Mouse (Mus musculus) spleen, adult 2 months (tissue): Measurements from ENCODE around the gene Kera. TPM values are rescaled to one million over a fixed set of nuclear protein-coding genes. Genes with fewer than 3 reads are reported as not detected.

Experiments used
- DNase-seq, 2 experiments: peaks; one replicate each; pipeline versions ENCODE4 v3.0.0 to v3.0.0-alpha.2; 2012 to 2021; ENCODE audit warnings: low spot score in 2 of 2, low read depth in 1 of 2
- H3K27ac ChIP-seq: fragments of 200-500 bp; 2 replicates; pipeline ENCODE4 v1.5.1; 2012; ENCODE audit warnings: low read length, inconsistent platforms; ENCODE audit not compliant: insufficient read depth
- H3K27me3 ChIP-seq: fragments of 200-500 bp; 2 replicates; pipeline ENCODE4 v1.6.1; 2012; ENCODE audit warnings: mild to moderate bottlenecking, moderate library complexity, low read length, inconsistent platforms; ENCODE audit not compliant: control insufficient read depth, insufficient read depth
- H3K36me3 ChIP-seq: fragments of 200-500 bp; 2 replicates; pipeline ENCODE4 v1.6.1; 2012; ENCODE audit warnings: mild to moderate bottlenecking, low read length, inconsistent platforms; ENCODE audit not compliant: control insufficient read depth, insufficient read depth
- H3K4me1 ChIP-seq: fragments of 200-500 bp; 2 replicates; pipeline ENCODE4 v1.6.1; 2011; ENCODE audit warnings: inconsistent platforms; ENCODE audit not compliant: control insufficient read depth, insufficient read depth, insufficient read length
- H3K4me3 ChIP-seq: fragments of 200-500 bp; 2 replicates; pipeline ENCODE4 v1.5.1; 2011; ENCODE audit warnings: mild to moderate bottlenecking, inconsistent platforms; ENCODE audit not compliant: insufficient read depth, insufficient read length; ENCODE audit errors: extremely low read depth
- CTCF ChIP-seq: fragments of 200-500 bp; IDR thresholded peaks from 2 replicates; pipeline ENCODE4 v1.5.1; 2011; ENCODE audit warnings: mild to moderate bottlenecking, inconsistent platforms; ENCODE audit not compliant: insufficient read depth, insufficient read length, insufficient replicate concordance; ENCODE audit errors: extremely low read depth
- POLR2A ChIP-seq: fragments of 200-500 bp; IDR thresholded peaks from 2 replicates; pipeline ENCODE4 v1.6.1; 2011; ENCODE audit warnings: low read depth, low read length, inconsistent platforms
- WGBS: fragments of 180-500 bp; shearing (Covaris S2); methylation state at CpG from one replicate; pipeline ENCODE4 v1.1.7; 2018; 5-methylcytosine and 5-hydroxymethylcytosine counted together
- polyA plus RNA-seq: library from polyadenylated mRNA; depleted of rRNA; stranded (reverse); fragments of >200 nt; gene quantifications from 2 replicates; pipeline ENCODE4 v1.2.3, GENCODE M21; 2012

The Kera gene
- polyA plus RNA-seq, 1 experiment: not detected

GRCm38 (mm10) chr10:97624381-97624780, 17.7 kb downstream of the Kera start:
- WGBS: 81% methylated on average over 2 of the region's 2 CpGs

DNA sequence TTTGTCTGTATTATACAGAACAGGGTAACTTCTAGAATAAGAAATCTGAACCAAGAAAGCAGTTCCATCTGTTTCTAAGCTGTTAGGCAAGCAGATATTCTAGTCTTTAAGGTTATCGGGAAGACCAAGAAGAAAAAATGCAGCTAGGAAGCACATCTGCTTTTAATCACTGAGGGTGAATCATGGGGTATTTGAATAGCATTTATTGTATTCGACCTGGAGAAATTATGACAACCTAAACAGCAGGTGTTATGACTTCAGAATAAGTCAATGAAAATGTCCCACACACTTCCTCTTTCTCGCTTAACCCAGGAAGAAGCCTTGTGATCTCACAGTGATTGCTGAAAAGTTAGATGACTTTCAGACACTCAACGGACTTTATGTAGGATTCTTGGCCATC, 18.4 kb downstream of the Kera start:
- Histone ChIP-seq H3K4me1 (no peaks in the 10 kb centered on the region), H3K27me3 (no peaks in the 10 kb centered on the region), H3K36me3 (no peaks in the 10 kb centered on the region), H3K4me3 (no peak overlapping the region), H3K27ac (no peak overlapping the region)
- WGBS: 40% methylated on average over 4 of the region's 4 CpGs
- no peak for DNase-seq
- no peak for TF ChIP-seq CTCF
- TF ChIP-seq POLR2A: no peak

More at GRCm38 (mm10) chr10:97624381-97624780, 17.7 kb downstream of the Kera start:
- Histone ChIP-seq H3K27ac (no peak overlapping the region), H3K4me1 (no peaks in the 10 kb centered on the region), H3K27me3 (no peaks in the 10 kb centered on the region), H3K36me3 (no peaks in the 10 kb centered on the region), H3K4me3 (no peak overlapping the region)
- TF ChIP-seq POLR2A: no peak
- DNase-seq: no peak

- WGBS: 90% methylated on average over 1 of the region's 1 CpGs
- DNase-seq: no peak
- Histone ChIP-seq H3K4me3 (no peak overlapping the region), H3K36me3 (no peaks in the 10 kb centered on the region), H3K27ac (no peak overlapping the region), H3K4me1 (no peaks in the 10 kb centered on the region), H3K27me3 (no peaks in the 10 kb centered on the region)
- no peak for TF ChIP-seq CTCF
- no peak for TF ChIP-seq POLR2A
Measured at GRCm38 (mm10) chr10:97626543-97626942, 19.9 kb downstream of the Kera start.

GRCm38 (mm10) chr10:97631061-97631460, 24.4 kb downstream of the Kera start:
- no peaks in the 10 kb centered on the region for H3K4me1 ChIP-seq
- H3K27ac ChIP-seq: no peak overlapping the region
- H3K36me3 ChIP-seq: no peaks in the 10 kb centered on the region
- TF ChIP-seq POLR2A (no peak), CTCF (no peak)
- H3K27me3 ChIP-seq: no peaks in the 10 kb centered on the region
- H3K4me3 ChIP-seq: no peak overlapping the region
- 69% methylated on average over 3 of the region's 3 CpGs for WGBS
- no peak for DNase-seq

- Histone ChIP-seq H3K4me1 (no peaks in the 10 kb centered on the region), H3K4me3 (no peak overlapping the region), H3K36me3 (no peaks in the 10 kb centered on the region), H3K27ac (no peak overlapping the region), H3K27me3 (no peaks in the 10 kb centered on the region)
- WGBS: 80% methylated on average over 2 of the region's 2 CpGs
- DNase-seq: no peak
- TF ChIP-seq CTCF (no peak), POLR2A (no peak)
Measured at GRCm38 (mm10) chr10:97641926-97642325, 35.2 kb downstream of the Kera start.

GRCm38 (mm10) chr10:97643768-97644167, 37.1 kb downstream of the Kera start, which contains the start of gene Epyc:
TSS of gene Epyc (plus strand) at chr10:97644068.
- TF ChIP-seq POLR2A (no peak), CTCF (no peak)
- Histone ChIP-seq H3K27me3 (no peaks in the 10 kb centered on the region), H3K4me3 (no peak within 1 kb of the TSS), H3K27ac (no peak within 1 kb of the TSS), H3K36me3 (no peaks in the 10 kb centered on the region), H3K4me1 (no peaks in the 10 kb centered on the region)
- WGBS: 86% methylated on average over 2 of the region's 2 CpGs
- DNase-seq: no peak

GRCm38 (mm10) chr10:97650334-97650733, 43.7 kb downstream of the Kera start:
- no peak overlapping the region for H3K4me3 ChIP-seq
- H3K36me3 ChIP-seq: no peaks in the 10 kb centered on the region
- no peak for DNase-seq
- TF ChIP-seq POLR2A: no peak
- no peak for TF ChIP-seq CTCF
- H3K27me3 ChIP-seq: no peaks in the 10 kb centered on the region
- no peak overlapping the region for H3K27ac ChIP-seq
- 77% methylated on average over 2 of the region's 2 CpGs for WGBS
- no peaks in the 10 kb centered on the region for H3K4me1 ChIP-seq
